Mouse (Mus musculus): Measurements from ENCODE around the gene Hpse2.

DNA sequence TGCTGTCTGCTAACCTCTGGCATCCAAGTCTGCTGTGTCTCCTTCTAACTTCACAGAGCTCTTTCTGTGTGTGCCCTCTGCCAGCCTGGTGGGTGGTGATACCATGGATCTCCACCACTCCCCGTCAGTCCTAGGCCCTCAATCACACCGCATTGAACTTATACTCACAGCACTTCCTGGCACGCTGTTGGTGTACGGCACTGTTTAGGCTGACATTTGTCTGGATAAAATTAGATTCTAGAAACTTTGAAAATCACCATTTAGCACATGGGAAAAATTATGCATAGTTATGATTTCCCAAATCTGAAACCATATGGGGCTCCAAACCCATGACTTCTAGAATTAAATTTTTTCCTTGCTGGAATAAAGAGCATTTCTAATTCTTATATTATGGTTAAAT is 478.4 kb downstream of the Hpse2 start:
- no peak for TF ChIP-seq CTCF (conservative IDR thresholded peaks at IDR 0.05; ENCODE audit: insufficient read depth, insufficient read length, low read depth, low read length)
- no peak for TF ChIP-seq POLR2A (IDR thresholded peaks at IDR 0.05; ENCODE audit: low read depth, low read length)

Measured in kidney, adult 2 months (tissue).